ENCODE assay signal across 8 mouse cellular contexts in the genomic region with DNA sequence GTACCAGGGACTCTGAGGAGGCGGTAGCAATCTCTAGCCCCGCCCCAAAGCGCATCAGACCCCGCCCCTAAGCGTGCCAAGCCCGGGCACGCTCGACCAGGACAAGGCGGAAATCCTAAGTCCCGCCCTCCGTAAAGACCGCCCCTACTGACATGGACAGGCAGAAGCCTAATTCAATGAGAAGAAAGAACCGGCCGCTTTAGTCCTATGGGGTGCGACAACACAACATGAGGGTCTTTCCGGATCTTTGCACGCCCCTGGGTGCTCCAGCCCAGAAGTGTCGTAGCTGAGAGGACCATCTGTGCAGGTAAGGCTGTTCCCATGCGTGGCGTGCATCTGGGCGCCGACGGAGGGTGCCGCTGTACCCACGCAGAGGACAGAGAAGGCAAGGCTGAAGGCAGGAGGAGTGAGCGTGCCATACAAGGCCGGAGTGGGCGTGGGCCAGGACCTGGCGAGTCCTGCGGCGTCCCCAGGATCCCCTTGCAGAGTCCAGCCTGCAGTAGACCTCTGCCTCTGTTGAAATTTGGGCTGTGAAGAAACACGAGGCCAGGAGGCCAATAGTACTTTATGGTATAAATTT. TPM values are rescaled to one million over a fixed set of nuclear protein-coding genes. Genes with fewer than 3 reads are reported as not detected.
DNase-seq lines count a peak whose midpoint lies in the region; ATAC-seq and TF ChIP-seq lines count a peak whose summit lies in the region.

A gene (plus strand): TSS at position 156 of the 580 bp plus-strand sequence.

- peak; percentile 64 for DNase-seq in Patski (ENCODE audit: low read depth, low spot score)
- peak; percentile 97 for DNase-seq in cerebellum, postnatal 14 days
- DNase-seq in frontal cortex, postnatal 25 days (ENCODE audit: low spot score in 2 of 2): peak; percentile 91 to 92
- DNase-seq in hindbrain, embryonic 14.5 days (ENCODE audit: low spot score): peak; percentile 91
- peak; percentile 93 to 94 for DNase-seq in layer of hippocampus, postnatal 36 days
- DNase-seq in lung, postnatal 36 days: peak; percentile 100
- DNase-seq in retina, postnatal 1 day: peak; percentile 98
- DNase-seq in urinary bladder, adult 18-20 months (ENCODE audit: low spot score in 2 of 2): peak; percentile 94 to 98

- H3K36me3 ChIP-seq in hindbrain, embryonic 14.5 days (replicated peaks; ENCODE audit: control insufficient read depth, insufficient read depth): no peaks in the 10 kb centered on the region

- H3K4me1 ChIP-seq in hindbrain, embryonic 14.5 days (replicated peaks; ENCODE audit: control insufficient read depth, insufficient read depth, low read length): peaks cover 15% of the 10 kb centered on the region

- peak within 1 kb of the TSS; percentile 70 for H3K27ac ChIP-seq in hindbrain, embryonic 14.5 days

- H3K9ac ChIP-seq in hindbrain, embryonic 14.5 days: peak within 1 kb of the TSS; percentile 74

- H3K4me3 ChIP-seq in hindbrain, embryonic 14.5 days (replicated peaks; ENCODE audit: low read length): peak within 1 kb of the TSS; percentile 60

- peak within 1 kb of the TSS; percentile 58 for H3K4me2 ChIP-seq in hindbrain, embryonic 14.5 days (replicated peaks)

- ATAC-seq in Patski: peak; percentile 100
- ATAC-seq in hindbrain, embryonic 14.5 days (ENCODE audit: low FRiP score): peak; percentile 98

- H3K9me3 ChIP-seq in hindbrain, embryonic 14.5 days (ENCODE audit: control insufficient read depth, low read length): no peaks in the 10 kb centered on the region

- POLR2A ChIA-PET in Patski (lab: Charles Lee): interaction anchor here (0.6 kb wide), 1 partner anchor 63 kb away, joined by 4 read pairs; no protein-coding TSS in a partner anchor

- in situ Hi-C loops in Patski (cut with MboI; ENCODE audit: low pct_unique_long_range_greater_than_20kb): no loop called here

- WGBS in hindbrain, embryonic 14.5 days: under 1% methylated on average over 32 of the region's 32 CpGs

- H3K27me3 ChIP-seq in Patski: no peaks in the 10 kb centered on the region
- H3K27me3 ChIP-seq in hindbrain, embryonic 14.5 days (ENCODE audit: control insufficient read depth, insufficient read depth, low read length): no peaks in the 10 kb centered on the region

- CTCF ChIA-PET in Patski (lab: Charles Lee): no interaction called here

- no peak for TF ChIP-seq CTCF in Patski (IDR thresholded peaks at IDR 0.05)

RNA-seq across cellular contexts. Expression of the gene that starts here (rescaled TPM):
- 15.0 TPM for polyA plus RNA-seq in Patski (2021)
- 37.3 and 42.7 TPM in 2 replicates for polyA plus RNA-seq in hindbrain, embryonic 14.5 days (2014; fragmentation: Nextera tagmentation; extraction: Ambion mirVana)
- 10 to 100 TPM; 26.4 to 32.1 TPM for total RNA-seq in layer of hippocampus, postnatal 36 days (2021)

Comparison
In these comparisons a context has a peak if more than half of its experiments do, and no peak if none do; other contexts are left out.
1. Peak in every context shown above with its lines: DNase-seq, ATAC-seq, H3K4me3 ChIP-seq and H3K27ac ChIP-seq.